Mouse (Mus musculus): ENCODE data around the gene Olfr1250.
"Not testable (repeated sequence)": the region's sequence is repeated elsewhere in the genome, so short reads cannot be mapped to it uniquely, and the experiment has no call there.

Olfr1250 gene

DNA sequence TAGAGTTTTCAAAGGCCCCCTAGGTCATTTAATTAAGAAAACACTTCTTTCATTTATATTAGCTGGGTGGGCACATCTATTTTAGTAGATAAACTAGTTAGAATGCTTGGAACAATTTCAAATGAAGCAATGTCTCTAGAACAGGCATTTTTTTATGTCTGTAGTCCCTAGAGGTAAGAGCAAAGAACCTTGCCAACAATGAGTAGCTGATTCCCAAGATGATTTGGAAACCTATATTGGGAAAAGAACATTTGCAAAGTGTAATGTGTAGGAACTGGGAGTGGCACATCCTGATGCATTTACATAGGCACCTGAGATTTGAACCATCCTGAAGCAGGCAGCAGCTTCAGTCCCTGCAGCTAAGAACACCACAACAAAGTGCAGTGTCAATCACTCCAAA is at the start of gene Olfr1250:
TSS of gene Olfr1250 (minus strand) at position 101 of the 400 bp plus-strand sequence.
- DNase-seq, result no peak

DNA sequence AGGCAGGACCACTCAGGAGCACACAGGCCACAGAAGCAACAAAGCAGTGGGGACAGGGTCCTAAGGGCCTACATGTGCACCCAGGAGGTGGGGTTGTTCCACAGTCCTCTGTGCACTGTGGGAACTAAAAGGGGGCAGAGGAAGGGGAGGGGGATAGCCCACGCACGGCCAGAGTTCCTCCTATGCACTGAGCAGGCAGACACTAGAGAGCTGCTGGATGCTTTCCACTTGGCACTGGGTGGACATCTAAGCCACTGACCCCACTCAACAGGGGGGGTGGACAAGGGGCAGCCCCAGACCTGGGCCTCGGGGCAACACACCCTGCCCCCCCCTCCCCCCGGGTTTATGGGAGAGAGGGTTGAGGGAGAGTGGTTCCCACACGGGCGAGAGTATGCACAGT is 30.7 kb upstream of the Olfr1250 start:
- no peak for DNase-seq

GRCm38 (mm10) chr2:89671836-89672235 is 10.6 kb upstream of the Olfr1250 start, which contains the start of gene Olfr1251:
Olfr1251 (minus strand) TSS chr2:89671936.
- no peak for DNase-seq

DNA sequence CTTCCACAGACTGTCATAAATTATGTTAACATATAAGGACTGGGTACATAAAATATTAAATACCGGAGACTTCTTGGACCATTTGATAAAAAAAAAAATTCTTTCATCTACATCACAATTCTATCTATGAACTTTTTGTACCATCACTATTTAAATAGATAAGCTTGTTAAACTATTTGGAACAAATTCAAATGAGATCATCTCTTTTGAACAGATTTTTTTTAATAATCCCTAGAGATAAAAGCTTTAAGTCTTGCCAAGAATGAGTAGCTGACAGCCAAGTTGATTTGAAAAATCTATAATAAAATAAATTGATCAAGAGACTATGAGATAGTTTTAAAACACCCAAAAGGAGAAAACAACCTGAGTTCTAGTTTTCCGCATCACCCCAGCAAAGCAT is 26.4 kb downstream of the Olfr1250 start, which contains the start of gene Olfr1249:
TSS of gene Olfr1249 (minus strand) at position 101 of the 400 bp plus-strand sequence.
- no peak for DNase-seq

DNA sequence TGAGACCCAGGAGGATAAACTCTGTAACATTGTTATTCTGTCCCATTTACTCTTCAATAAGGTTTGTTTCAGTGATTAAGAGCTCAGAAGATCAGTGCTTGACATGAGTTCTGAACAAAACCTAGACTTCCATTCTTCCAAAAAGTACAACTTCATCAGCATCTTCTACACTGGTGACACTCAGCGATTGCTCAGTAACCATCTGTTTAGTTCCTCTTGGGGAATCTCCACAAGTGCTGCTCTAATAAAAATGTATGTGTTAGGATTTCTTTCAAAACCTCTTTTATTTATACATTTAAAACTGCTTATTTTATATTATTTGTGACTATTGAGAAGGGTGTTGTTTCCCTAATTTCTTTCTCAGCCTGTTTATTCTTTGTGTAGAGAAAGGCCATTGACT is 43.1 kb downstream of the Olfr1250 start, which contains the start of gene Olfr1248:
TSS of gene Olfr1248 (minus strand) at position 101 of the 400 bp plus-strand sequence.
- DNase-seq, result not testable (repeated sequence)

- no peak for DNase-seq
Observed at GRCm38 (mm10) chr2:89614030-89614429, 47.2 kb downstream of the Olfr1250 start, which contains the start of gene Olfr1247. Olfr1247 (minus strand) TSS chr2:89614130.

All from right cerebral cortex, adult 18-20 months (tissue).